Mouse (Mus musculus) G1E (cell line): ENCODE measurements at regions not wholly inside any gene's neighbourhood (a gene's known extent, or its start where the extent isn't known, plus 50 kb on each side); places are given as distances from the start of the nearest gene placed in this dataset.

Source experiments
- CTCF ChIP-seq: IDR thresholded peaks from 2 replicates; pipeline ENCODE4 v1.5.1; 2012; ENCODE audit warnings: low read depth, low read length, inconsistent platforms, mixed read lengths
- TAL1 ChIP-seq: conservative IDR thresholded peaks from 2 replicates; pipeline ENCODE4 v1.6.1; 2012; ENCODE audit warnings: low read depth, low read length, inconsistent platforms, mixed read lengths

- TF ChIP-seq CTCF (no peak), TAL1 (no peak)
These were observed 90.1 kb downstream of the Otx2 start for GRCm38 (mm10) chr14:48583516-48583915.
